Mouse (Mus musculus) small intestine, adult 2 months (tissue): ENCODE measurements at regions not wholly inside any gene's neighbourhood (a gene's known extent, or its start where the extent isn't known, plus 50 kb on each side); places are given as distances from the start of the nearest gene placed in this dataset.

Experiments
- CTCF ChIP-seq: fragments of 200-500 bp; IDR thresholded peaks from 2 replicates; pipeline ENCODE4 v1.5.1; 2012; ENCODE audit warnings: low read depth, mild to moderate bottlenecking, control low read depth, inconsistent platforms, low read length, moderate library complexity, mixed read lengths; ENCODE audit not compliant: insufficient replicate concordance, insufficient read length; ENCODE audit errors: extremely low read depth
- POLR2A ChIP-seq: fragments of 200-500 bp; IDR thresholded peaks from 2 replicates; pipeline ENCODE4 v1.6.1; 2012; ENCODE audit warnings: low read depth, mild to moderate bottlenecking, control low read depth, inconsistent platforms, low read length, moderate library complexity

- no peak for TF ChIP-seq POLR2A
- TF ChIP-seq CTCF = no peak
These were observed 160.0 kb upstream of the Rag2 start for GRCm38 (mm10) chr2:101464291-101465140.
